Mouse (Mus musculus): ENCODE data around the gene Prr22. TPM values are rescaled to one million over a fixed set of nuclear protein-coding genes. Genes with fewer than 3 reads are reported as not detected.

Prr22 gene
- polyA plus RNA-seq (2014; fragmentation: Nextera tagmentation; extraction: Ambion mirVana), result 0.49 and 0.71 TPM in 2 replicates

- no peak within 1 kb of the TSS for H3K27ac ChIP-seq (ENCODE audit: low read depth, low read length)
- no peaks in the 10 kb centered on the region; the same call in 1 of the 2 replicates for H3K4me1 ChIP-seq (replicated peaks; ENCODE audit: control insufficient read depth, insufficient read depth, low read length)
- H3K4me3 ChIP-seq (ENCODE audit: low read depth, low read length), result no peak within 1 kb of the TSS
- 96% methylated on average over 5 of the region's 5 CpGs for WGBS
- no peaks in the 10 kb centered on the region for H3K9me3 ChIP-seq (ENCODE audit: control insufficient read depth, low read length)
- H3K27me3 ChIP-seq (ENCODE audit: control insufficient read depth, insufficient read depth, low read length), result no peaks in the 10 kb centered on the region
- H3K4me2 ChIP-seq (replicated peaks; ENCODE audit: low read depth, low read length), result no peak within 1 kb of the TSS
- DNase-seq (ENCODE audit: low spot score) (no peak), ATAC-seq (ENCODE audit: low FRiP score) (no peak)
- peaks cover 5% of the 10 kb centered on the region; the same call in 1 of the 2 replicates for H3K36me3 ChIP-seq (ENCODE audit: control insufficient read depth, insufficient read depth, low read length)
- no peak within 1 kb of the TSS for H3K9ac ChIP-seq (ENCODE audit: low read depth, low read length)
Observed at GRCm38 (mm10) chr17:56769950-56770349, at the start of gene Prr22. TSS of gene Prr22 (plus strand) at chr17:56770250.

- 82% methylated on average over 5 of the region's 5 CpGs for WGBS
- Histone ChIP-seq H3K27ac (ENCODE audit: low read depth, low read length) (no peak overlapping the region), H3K4me3 (ENCODE audit: low read depth, low read length) (no peak overlapping the region)
Observed at GRCm38 (mm10) chr17:56722441-56722840, 47.6 kb upstream of the Prr22 start.

GRCm38 (mm10) chr17:56723419-56724161, 46.5 kb upstream of the Prr22 start:
- H3K27ac ChIP-seq (ENCODE audit: low read depth, low read length), result no peak overlapping the region
- H3K9me3 ChIP-seq (ENCODE audit: control insufficient read depth, low read length), result no peaks in the 10 kb centered on the region
- H3K36me3 ChIP-seq (ENCODE audit: control insufficient read depth, insufficient read depth, low read length), result 0 out of 2 replicates have a peak, but pooled peaks cover 5% of the 10 kb centered on the region
- H3K27me3 ChIP-seq (ENCODE audit: control insufficient read depth, insufficient read depth, low read length), result no peaks in the 10 kb centered on the region
- H3K4me2 ChIP-seq (replicated peaks; ENCODE audit: low read depth, low read length), result no peak overlapping the region
- ATAC-seq (ENCODE audit: low FRiP score) (no peak), DNase-seq (ENCODE audit: low spot score) (no peak)
- no peak overlapping the region for H3K9ac ChIP-seq (ENCODE audit: low read depth, low read length)
- peaks cover 5% of the 10 kb centered on the region for H3K4me1 ChIP-seq (replicated peaks; ENCODE audit: control insufficient read depth, insufficient read depth, low read length)
- H3K4me3 ChIP-seq (ENCODE audit: low read depth, low read length), result no peak overlapping the region
- WGBS, result 92% methylated on average over 11 of the region's 11 CpGs

More at GRCm38 (mm10) chr17:56722441-56722840, 47.6 kb upstream of the Prr22 start:
- Histone ChIP-seq H3K36me3 (ENCODE audit: control insufficient read depth, insufficient read depth, low read length) (0 out of 2 replicates have a peak, but pooled peaks cover 5% of the 10 kb centered on the region), H3K9me3 (ENCODE audit: control insufficient read depth, low read length) (no peaks in the 10 kb centered on the region), H3K4me2 (replicated peaks; ENCODE audit: low read depth, low read length) (no peak overlapping the region), H3K9ac (ENCODE audit: low read depth, low read length) (no peak overlapping the region), H3K27me3 (ENCODE audit: control insufficient read depth, insufficient read depth, low read length) (no peaks in the 10 kb centered on the region), H3K4me1 (replicated peaks; ENCODE audit: control insufficient read depth, insufficient read depth, low read length) (peaks cover 5% of the 10 kb centered on the region; the same call in 1 of the 2 replicates)
- ATAC-seq (ENCODE audit: low FRiP score) (no peak), DNase-seq (ENCODE audit: low spot score) (no peak)

GRCm38 (mm10) chr17:56727029-56727649, 42.9 kb upstream of the Prr22 start:
- no peak for DNase-seq (ENCODE audit: low spot score)
- no peak overlapping the region for H3K9ac ChIP-seq (ENCODE audit: low read depth, low read length)

GRCm38 (mm10) chr17:56727659-56728058, 42.4 kb upstream of the Prr22 start:
- Histone ChIP-seq H3K4me3 (ENCODE audit: low read depth, low read length) (no peak overlapping the region), H3K27ac (ENCODE audit: low read depth, low read length) (no peak overlapping the region), H3K4me2 (replicated peaks; ENCODE audit: low read depth, low read length) (no peak overlapping the region), H3K27me3 (ENCODE audit: control insufficient read depth, insufficient read depth, low read length) (no peaks in the 10 kb centered on the region), H3K9me3 (ENCODE audit: control insufficient read depth, low read length) (no peaks in the 10 kb centered on the region), H3K4me1 (replicated peaks; ENCODE audit: control insufficient read depth, insufficient read depth, low read length) (no peaks in the 10 kb centered on the region; the same call in none of the 2 replicates), H3K9ac (ENCODE audit: low read depth, low read length) (no peak overlapping the region), H3K36me3 (ENCODE audit: control insufficient read depth, insufficient read depth, low read length) (no peaks in the 10 kb centered on the region)
- DNase-seq (ENCODE audit: low spot score), result peak; percentile 25
- no peak for ATAC-seq (ENCODE audit: low FRiP score)
- WGBS, result 14% methylated on average over 12 of the region's 12 CpGs

More at GRCm38 (mm10) chr17:56727029-56727649, 42.9 kb upstream of the Prr22 start:
- H3K36me3 ChIP-seq (ENCODE audit: control insufficient read depth, insufficient read depth, low read length), result 0 out of 2 replicates have a peak, but pooled peaks cover 3% of the 10 kb centered on the region
- 13% methylated on average over 7 of the region's 7 CpGs for WGBS
- no peak; the same call in 1 of the 2 replicates for ATAC-seq (ENCODE audit: low FRiP score)
- no peaks in the 10 kb centered on the region for H3K27me3 ChIP-seq (ENCODE audit: control insufficient read depth, insufficient read depth, low read length)
- no peaks in the 10 kb centered on the region; the same call in none of the 2 replicates for H3K4me1 ChIP-seq (replicated peaks; ENCODE audit: control insufficient read depth, insufficient read depth, low read length)
- no peak overlapping the region for H3K4me2 ChIP-seq (replicated peaks; ENCODE audit: low read depth, low read length)
- no peak overlapping the region for H3K27ac ChIP-seq (ENCODE audit: low read depth, low read length)
- H3K4me3 ChIP-seq (ENCODE audit: low read depth, low read length), result no peak overlapping the region
- no peaks in the 10 kb centered on the region for H3K9me3 ChIP-seq (ENCODE audit: control insufficient read depth, low read length)

- Histone ChIP-seq H3K9ac (ENCODE audit: low read depth, low read length) (no peak overlapping the region), H3K27me3 (ENCODE audit: control insufficient read depth, insufficient read depth, low read length) (no peaks in the 10 kb centered on the region), H3K4me3 (ENCODE audit: low read depth, low read length) (no peak overlapping the region), H3K4me2 (replicated peaks; ENCODE audit: low read depth, low read length) (no peak overlapping the region), H3K27ac (ENCODE audit: low read depth, low read length) (no peak overlapping the region), H3K9me3 (ENCODE audit: control insufficient read depth, low read length) (no peaks in the 10 kb centered on the region), H3K36me3 (ENCODE audit: control insufficient read depth, insufficient read depth, low read length) (no peaks in the 10 kb centered on the region), H3K4me1 (replicated peaks; ENCODE audit: control insufficient read depth, insufficient read depth, low read length) (no peaks in the 10 kb centered on the region; the same call in none of the 2 replicates)
- WGBS, result 37% methylated on average over 12 of the region's 12 CpGs
- DNase-seq (ENCODE audit: low spot score) (no peak), ATAC-seq (ENCODE audit: low FRiP score) (no peak)
Observed at GRCm38 (mm10) chr17:56728117-56728516, 41.9 kb upstream of the Prr22 start.

GRCm38 (mm10) chr17:56729151-56729550, 40.9 kb upstream of the Prr22 start:
- H3K4me3 ChIP-seq (ENCODE audit: low read depth, low read length), result no peak overlapping the region
- no peak overlapping the region for H3K27ac ChIP-seq (ENCODE audit: low read depth, low read length)
- no peaks in the 10 kb centered on the region for H3K27me3 ChIP-seq (ENCODE audit: control insufficient read depth, insufficient read depth, low read length)
- no peaks in the 10 kb centered on the region for H3K9me3 ChIP-seq (ENCODE audit: control insufficient read depth, low read length)
- H3K4me2 ChIP-seq (replicated peaks; ENCODE audit: low read depth, low read length), result no peak overlapping the region
- no peaks in the 10 kb centered on the region; the same call in none of the 2 replicates for H3K4me1 ChIP-seq (replicated peaks; ENCODE audit: control insufficient read depth, insufficient read depth, low read length)
- H3K36me3 ChIP-seq (ENCODE audit: control insufficient read depth, insufficient read depth, low read length), result no peaks in the 10 kb centered on the region
- DNase-seq (ENCODE audit: low spot score), result no peak
- ATAC-seq (ENCODE audit: low FRiP score), result no peak
- no peak overlapping the region for H3K9ac ChIP-seq (ENCODE audit: low read depth, low read length)
- WGBS, result 56% methylated on average over 6 of the region's 6 CpGs

- Histone ChIP-seq H3K27ac (ENCODE audit: low read depth, low read length) (no peak overlapping the region), H3K36me3 (ENCODE audit: control insufficient read depth, insufficient read depth, low read length) (no peaks in the 10 kb centered on the region), H3K27me3 (ENCODE audit: control insufficient read depth, insufficient read depth, low read length) (no peaks in the 10 kb centered on the region), H3K4me3 (ENCODE audit: low read depth, low read length) (no peak overlapping the region), H3K4me2 (replicated peaks; ENCODE audit: low read depth, low read length) (no peak overlapping the region), H3K4me1 (replicated peaks; ENCODE audit: control insufficient read depth, insufficient read depth, low read length) (no peaks in the 10 kb centered on the region; the same call in none of the 2 replicates), H3K9ac (ENCODE audit: low read depth, low read length) (no peak overlapping the region), H3K9me3 (ENCODE audit: control insufficient read depth, low read length) (no peaks in the 10 kb centered on the region)
- 67% methylated on average over 2 of the region's 2 CpGs for WGBS
- no peak for DNase-seq (ENCODE audit: low spot score)
- ATAC-seq (ENCODE audit: low FRiP score), result no peak
Observed at GRCm38 (mm10) chr17:56729656-56730055, 40.4 kb upstream of the Prr22 start.
